Mouse (Mus musculus): ENCODE data around the gene Itgb3.

DNA sequence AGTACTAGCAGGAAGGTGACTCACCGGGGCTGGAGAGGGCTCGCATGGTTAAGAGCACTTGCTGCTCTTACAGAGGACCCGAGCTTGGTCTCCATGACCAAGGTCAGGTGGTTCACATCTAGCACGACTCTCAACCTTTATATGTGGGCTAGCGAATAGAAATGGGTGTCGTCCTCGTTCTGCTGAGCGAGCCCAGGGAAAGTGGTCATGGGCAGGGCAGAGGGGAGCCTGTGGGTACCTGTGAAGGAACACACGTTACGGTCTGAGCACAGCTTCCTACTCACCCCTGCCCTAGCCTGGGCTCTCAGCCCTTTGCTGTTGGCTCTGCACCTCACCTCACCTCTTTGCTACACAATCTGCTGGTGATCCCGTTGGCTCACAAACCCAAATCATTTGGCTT is 54.8 kb downstream of the Itgb3 start:
- TF ChIP-seq CTCF (IDR thresholded peaks at IDR 0.05; ENCODE audit: low read depth, low read length) = no peak
- TF ChIP-seq POLR2A (IDR thresholded peaks at IDR 0.05; ENCODE audit: borderline replicate concordance, low read depth, low read length) = no peak

All from bone marrow macrophage, adult 2 months (primary cell).